8 mouse cellular contexts compared by ENCODE assay signal in genomic region chr17:45506700-45507189, GRCm38 (mm10). TPM values are rescaled to one million over a fixed set of nuclear protein-coding genes. Genes with fewer than 3 reads are reported as not detected.
DNase-seq lines count a peak whose midpoint lies in the region; ATAC-seq lines count a peak whose summit lies in the region.

TSS of gene Aars2 (plus strand) at chr17:45506841.

- peak within 1 kb of the TSS; percentile 41 for H3K4me2 ChIP-seq in hindbrain, embryonic 12.5 days (replicated peaks)

- H3K4me3 ChIP-seq in hindbrain, embryonic 12.5 days: peak within 1 kb of the TSS; percentile 74

- H3K9ac ChIP-seq in hindbrain, embryonic 12.5 days: peak within 1 kb of the TSS; percentile 79

- peak within 1 kb of the TSS; percentile 86 for H3K27ac ChIP-seq in hindbrain, embryonic 12.5 days

- peaks cover 11% of the 10 kb centered on the region; the same call in 1 of the 2 replicates for H3K4me1 ChIP-seq in hindbrain, embryonic 12.5 days

- H3K27me3 ChIP-seq in hindbrain, embryonic 12.5 days: no peaks in the 10 kb centered on the region

- H3K9me3 ChIP-seq in hindbrain, embryonic 12.5 days (replicated peaks): no peaks in the 10 kb centered on the region

- under 1% methylated on average over 42 of the region's 42 CpGs for WGBS in hindbrain, embryonic 12.5 days

- ATAC-seq in hindbrain, embryonic 12.5 days (ENCODE audit: low FRiP score): peak; percentile 93

- DNase-seq in Muller cell, postnatal 12 days (ENCODE audit: inconsistent ontology term): peak; percentile 95
- DNase-seq in cerebellum, adult 9-11 months: peak; percentile 93
- DNase-seq in frontal cortex, adult 2 months (ENCODE audit: extremely low spot score in 1 of 2, low spot score in 1 of 2): peak; percentile 77 to 93
- DNase-seq in layer of hippocampus, postnatal 14 days (ENCODE audit: low spot score in 2 of 2): peak; percentile 93 to 96
- DNase-seq in lung, postnatal 14 days: peak; percentile 97
- DNase-seq in retina, adult 2 months (ENCODE audit: low read depth, low spot score): peak; percentile 88
- peak; percentile 95 to 97 for DNase-seq in thymus, postnatal 36 days

- peaks cover 20% of the 10 kb centered on the region for H3K36me3 ChIP-seq in hindbrain, embryonic 12.5 days

RNA-seq across cellular contexts. Expression of gene Aars2, which starts in this region (rescaled TPM):
- 27.6 and 29.9 TPM in 2 replicates for polyA plus RNA-seq in frontal cortex, adult 2 months (2012; rRNA removed)
- polyA plus RNA-seq in hindbrain, embryonic 12.5 days (2016; fragmentation: Nextera tagmentation; extraction: Ambion mirVana): 23.0 and 23.4 TPM in 2 replicates
- 10 to 100 TPM; 20.4 to 24.2 TPM for total RNA-seq in layer of hippocampus, postnatal 14 days (2021)

Comparison
In these comparisons a context has a peak if more than half of its experiments do, and no peak if none do; other contexts are left out.
1. Peak in every context shown above with its lines: DNase-seq, ATAC-seq, H3K4me3 ChIP-seq and H3K27ac ChIP-seq.